Mouse (Mus musculus): ENCODE measurements at regions not wholly inside any gene's neighbourhood (a gene's known extent, or its start where the extent isn't known, plus 50 kb on each side); places are given as distances from the start of the nearest gene placed in this dataset.

GRCm38 (mm10) chr17:47983286-47983685, 54.8 kb downstream of the 1700122O11Rik start:
- H3K27ac ChIP-seq (ENCODE audit: insufficient read depth, low read depth, low read length) = no peak overlapping the region
- no peak overlapping the region for H3K4me3 ChIP-seq (ENCODE audit: insufficient read depth, low read length)
- H3K4me1 ChIP-seq (ENCODE audit: control insufficient read depth, insufficient read depth, low read length) = no peaks in the 10 kb centered on the region
- TF ChIP-seq CTCF (IDR thresholded peaks at IDR 0.05; ENCODE audit: low read depth, low read length) = no peak
- TF ChIP-seq POLR2A (IDR thresholded peaks at IDR 0.05; ENCODE audit: borderline replicate concordance, low read depth, low read length) = no peak

GRCm38 (mm10) chr17:47981556-47982027, 56.5 kb downstream of the 1700122O11Rik start:
- Histone ChIP-seq H3K4me1 (ENCODE audit: control insufficient read depth, insufficient read depth, low read length) (no peaks in the 10 kb centered on the region), H3K4me3 (ENCODE audit: insufficient read depth, low read length) (no peak overlapping the region), H3K27ac (ENCODE audit: insufficient read depth, low read depth, low read length) (no peak overlapping the region)
- TF ChIP-seq CTCF (IDR thresholded peaks at IDR 0.05; ENCODE audit: low read depth, low read length) = no peak
- TF ChIP-seq POLR2A (IDR thresholded peaks at IDR 0.05; ENCODE audit: borderline replicate concordance, low read depth, low read length) = no peak

GRCm38 (mm10) chr17:47979266-47979665, 54.8 kb upstream of the Foxp4 start:
- TF ChIP-seq POLR2A (IDR thresholded peaks at IDR 0.05; ENCODE audit: borderline replicate concordance, low read depth, low read length) (no peak), CTCF (IDR thresholded peaks at IDR 0.05; ENCODE audit: low read depth, low read length) (no peak)
- H3K4me1 ChIP-seq (ENCODE audit: control insufficient read depth, insufficient read depth, low read length) = 0 out of 2 replicates have a peak, but pooled peaks cover 2% of the 10 kb centered on the region
- H3K27ac ChIP-seq (ENCODE audit: insufficient read depth, low read depth, low read length) = no peak overlapping the region
- no peak overlapping the region for H3K4me3 ChIP-seq (ENCODE audit: insufficient read depth, low read length)

- Histone ChIP-seq H3K27ac (ENCODE audit: insufficient read depth, low read depth, low read length) (no peak overlapping the region), H3K4me1 (ENCODE audit: control insufficient read depth, insufficient read depth, low read length) (0 out of 2 replicates have a peak, but pooled peaks cover 2% of the 10 kb centered on the region)
Measured at GRCm38 (mm10) chr17:47978404-47979030, 54.1 kb upstream of the Foxp4 start.

GRCm38 (mm10) chr17:47978001-47978400, 53.6 kb upstream of the Foxp4 start:
- TF ChIP-seq POLR2A (IDR thresholded peaks at IDR 0.05; ENCODE audit: borderline replicate concordance, low read depth, low read length) (no peak), CTCF (IDR thresholded peaks at IDR 0.05; ENCODE audit: low read depth, low read length) (no peak)
- Histone ChIP-seq H3K27ac (ENCODE audit: insufficient read depth, low read depth, low read length) (no peak overlapping the region), H3K4me3 (ENCODE audit: insufficient read depth, low read length) (no peak overlapping the region), H3K4me1 (ENCODE audit: control insufficient read depth, insufficient read depth, low read length) (0 out of 2 replicates have a peak, but pooled peaks cover 2% of the 10 kb centered on the region)

More at GRCm38 (mm10) chr17:47978404-47979030, 54.1 kb upstream of the Foxp4 start:
- TF ChIP-seq CTCF (IDR thresholded peaks at IDR 0.05; ENCODE audit: low read depth, low read length) (no peak), POLR2A (IDR thresholded peaks at IDR 0.05; ENCODE audit: borderline replicate concordance, low read depth, low read length) (no peak)
- no peak overlapping the region for H3K4me3 ChIP-seq (ENCODE audit: insufficient read depth, low read length)

GRCm38 (mm10) chr17:47976999-47977357, 52.5 kb upstream of the Foxp4 start:
- 0 out of 2 replicates have a peak, but pooled peaks cover 2% of the 10 kb centered on the region for H3K4me1 ChIP-seq (ENCODE audit: control insufficient read depth, insufficient read depth, low read length)
- no peak for TF ChIP-seq CTCF (IDR thresholded peaks at IDR 0.05; ENCODE audit: low read depth, low read length)
- no peak for TF ChIP-seq POLR2A (IDR thresholded peaks at IDR 0.05; ENCODE audit: borderline replicate concordance, low read depth, low read length)
- H3K4me3 ChIP-seq (ENCODE audit: insufficient read depth, low read length) = no peak overlapping the region
- no peak overlapping the region for H3K27ac ChIP-seq (ENCODE audit: insufficient read depth, low read depth, low read length)

GRCm38 (mm10) chr17:47976061-47976998, 51.9 kb upstream of the Foxp4 start:
- Histone ChIP-seq H3K4me1 (ENCODE audit: control insufficient read depth, insufficient read depth, low read length) (0 out of 2 replicates have a peak, but pooled peaks cover 2% of the 10 kb centered on the region), H3K27ac (ENCODE audit: insufficient read depth, low read depth, low read length) (no peak overlapping the region), H3K4me3 (ENCODE audit: insufficient read depth, low read length) (no peak overlapping the region)
- TF ChIP-seq POLR2A (IDR thresholded peaks at IDR 0.05; ENCODE audit: borderline replicate concordance, low read depth, low read length) (no peak), CTCF (IDR thresholded peaks at IDR 0.05; ENCODE audit: low read depth, low read length) (no peak)

GRCm38 (mm10) chr17:47975281-47976060, 51.0 kb upstream of the Foxp4 start:
- H3K4me1 ChIP-seq (ENCODE audit: control insufficient read depth, insufficient read depth, low read length) = 0 out of 2 replicates have a peak, but pooled peaks cover 2% of the 10 kb centered on the region
- H3K27ac ChIP-seq (ENCODE audit: insufficient read depth, low read depth, low read length) = no peak overlapping the region
- TF ChIP-seq CTCF (IDR thresholded peaks at IDR 0.05; ENCODE audit: low read depth, low read length) = no peak
- TF ChIP-seq POLR2A (IDR thresholded peaks at IDR 0.05; ENCODE audit: borderline replicate concordance, low read depth, low read length) = no peak
- no peak overlapping the region for H3K4me3 ChIP-seq (ENCODE audit: insufficient read depth, low read length)

- Histone ChIP-seq H3K4me1 (ENCODE audit: control insufficient read depth, insufficient read depth, low read length) (0 out of 2 replicates have a peak, but pooled peaks cover 2% of the 10 kb centered on the region), H3K27ac (ENCODE audit: insufficient read depth, low read depth, low read length) (no peak overlapping the region)
- no peak for TF ChIP-seq CTCF (IDR thresholded peaks at IDR 0.05; ENCODE audit: low read depth, low read length)
- no peak for TF ChIP-seq POLR2A (IDR thresholded peaks at IDR 0.05; ENCODE audit: borderline replicate concordance, low read depth, low read length)
Measured at GRCm38 (mm10) chr17:47974503-47974902, 50.1 kb upstream of the Foxp4 start.

More at GRCm38 (mm10) chr17:47974503-47974902, 50.1 kb upstream of the Foxp4 start:
- H3K4me3 ChIP-seq (ENCODE audit: insufficient read depth, low read length) = peak overlapping the region; percentile 32
